Mouse (Mus musculus) ES-Bruce4 (cell line): ENCODE data around the gene Dock10.

ENCODE experiments used
- CTCF ChIP-seq: IDR thresholded peaks from one replicate; pipeline ENCODE4 v1.8.1; 2011; ENCODE audit warnings: low read depth, low read length
- EP300 ChIP-seq: IDR thresholded peaks from 2 replicates; pipeline ENCODE4 v1.6.1; 2011; ENCODE audit warnings: low read depth, low read length; ENCODE audit not compliant: insufficient read depth
- POLR2A ChIP-seq: IDR thresholded peaks from one replicate; pipeline ENCODE4 v1.8.1; 2011; ENCODE audit warnings: low read length; ENCODE audit not compliant: insufficient read depth

DNA sequence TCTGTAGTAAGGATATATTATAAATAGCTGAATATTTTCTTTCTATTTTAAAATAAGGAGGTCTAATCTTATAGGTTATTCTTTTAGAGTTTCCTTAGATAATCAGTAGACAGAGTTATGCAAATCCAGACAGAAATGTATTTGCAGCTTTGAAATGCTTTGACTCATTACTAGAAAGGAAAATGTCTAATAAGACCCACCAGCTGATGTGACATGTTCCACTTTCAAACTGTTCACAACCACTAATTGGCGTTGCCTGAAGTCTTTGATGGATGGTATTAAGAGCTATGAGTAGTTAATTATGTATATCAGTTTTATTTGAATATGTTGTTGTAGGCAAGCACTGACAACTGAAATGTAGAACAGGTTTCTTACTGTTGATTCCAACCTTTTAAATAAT, 298.4 kb downstream of the Dock10 start:
- TF ChIP-seq EP300 (no peak), CTCF (no peak), POLR2A (no peak)
